17 mouse cellular contexts compared by ENCODE assay signal in genomic region chr3:118869113-118870107, GRCm38 (mm10).
"Had no signal": no experiment of that assay in that cellular context is flagged by ENCODE, and none has a peak within 500 bp of the region (broad histone marks: within the 10 kb centered on the region; RNA-seq: fewer than 3 reads in every experiment).

No protein-coding gene starts in this region.

- H3K9ac ChIP-seq: intestine, embryonic 15.5 days; kidney, embryonic 15.5 days; limb, embryonic 12.5 days; liver, embryonic 13.5 days; liver, postnatal 0 days; neural tube, embryonic 15.5 days; stomach, embryonic 15.5 days had no signal

- H3K4me1 ChIP-seq: intestine, embryonic 15.5 days; kidney, embryonic 15.5 days; limb, embryonic 12.5 days; liver, embryonic 13.5 days; midbrain, embryonic 10.5 days; neural tube, embryonic 15.5 days; stomach, embryonic 15.5 days had no signal

- H3K27me3 ChIP-seq: intestine, embryonic 15.5 days; kidney, embryonic 15.5 days; limb, embryonic 12.5 days; liver, embryonic 13.5 days; neural tube, embryonic 15.5 days; stomach, embryonic 15.5 days had no signal

- H3K9me3 ChIP-seq: intestine, embryonic 15.5 days; kidney, embryonic 15.5 days; limb, embryonic 12.5 days; liver, embryonic 13.5 days; midbrain, embryonic 10.5 days; neural tube, embryonic 15.5 days; stomach, embryonic 15.5 days had no signal

- ATAC-seq: intestine, embryonic 15.5 days; liver, postnatal 0 days had no signal

- H3K4me3 ChIP-seq: intestine, embryonic 15.5 days; kidney, embryonic 15.5 days; limb, embryonic 12.5 days; liver, embryonic 13.5 days; midbrain, embryonic 10.5 days; myocyte; neural tube, embryonic 15.5 days; stomach, embryonic 15.5 days had no signal

- DNase-seq: kidney, adult 18-20 months; kidney, postnatal 25 days; layer of hippocampus, adult 9-11 months; layer of hippocampus, postnatal 36 days; liver; liver, embryonic 13.5 days; liver, postnatal 0 days; midbrain, embryonic 14.5 days; thymus, adult 2 months; thymus, postnatal 36 days had no signal

- H3K36me3 ChIP-seq: intestine, embryonic 15.5 days; kidney, embryonic 15.5 days; limb, embryonic 12.5 days; liver, embryonic 13.5 days; midbrain, embryonic 10.5 days; neural tube, embryonic 15.5 days; stomach, embryonic 15.5 days had no signal

- H3K27ac ChIP-seq: intestine, embryonic 15.5 days; kidney, embryonic 15.5 days; limb, embryonic 12.5 days; liver, embryonic 13.5 days; midbrain, embryonic 10.5 days; neural tube, embryonic 15.5 days; stomach, embryonic 15.5 days had no signal

- H3K4me2 ChIP-seq: intestine, embryonic 15.5 days; kidney, embryonic 15.5 days; limb, embryonic 12.5 days; liver, embryonic 13.5 days; neural tube, embryonic 15.5 days; stomach, embryonic 15.5 days had no signal
